11 mouse cellular contexts compared by ENCODE assay signal in genomic region chr3:30546366-30546765, GRCm38 (mm10). TPM values are rescaled to one million over a fixed set of nuclear protein-coding genes. Genes with fewer than 3 reads are reported as not detected.
DNase-seq lines count a peak whose midpoint lies in the region; ATAC-seq and TF ChIP-seq lines count a peak whose summit lies in the region.
"Had no signal": no experiment of that assay in that cellular context is flagged by ENCODE, and none has a peak within 500 bp of the region (broad histone marks: within the 10 kb centered on the region; RNA-seq: fewer than 3 reads in every experiment).

No protein-coding gene starts in this region.

- no peaks in the 10 kb centered on the region for H3K36me3 ChIP-seq in embryonic facial prominence, embryonic 14.5 days (ENCODE audit: control insufficient read depth, insufficient read depth, low read length)
- no peaks in the 10 kb centered on the region for H3K36me3 ChIP-seq in embryonic facial prominence, embryonic 10.5 days (replicated peaks)
- H3K36me3 ChIP-seq in kidney, embryonic 16.5 days (ENCODE audit: insufficient read depth, low read length), result no peaks in the 10 kb centered on the region
- no peaks in the 10 kb centered on the region for H3K36me3 ChIP-seq in heart, postnatal 0 days (replicated peaks; ENCODE audit: control insufficient read depth, insufficient read depth, low read length)
- H3K36me3 ChIP-seq: hindbrain, embryonic 10.5 days had no signal

- WGBS in embryonic facial prominence, embryonic 14.5 days, result 60% methylated on average over 13 of the region's 13 CpGs
- 78% methylated on average over 13 of the region's 13 CpGs for WGBS in embryonic facial prominence, embryonic 10.5 days
- 45% methylated on average over 13 of the region's 13 CpGs for WGBS in kidney, embryonic 16.5 days
- WGBS in heart, postnatal 0 days, result 18% methylated on average over 13 of the region's 13 CpGs

- H3K27ac ChIP-seq in embryonic facial prominence, embryonic 14.5 days (replicated peaks; ENCODE audit: low read depth, low read length), result no peak overlapping the region
- no peak overlapping the region for H3K27ac ChIP-seq in embryonic facial prominence, embryonic 10.5 days (replicated peaks)
- H3K27ac ChIP-seq in kidney, embryonic 16.5 days (ENCODE audit: low read length), result no peak overlapping the region
- peak overlapping the region; percentile 74 for H3K27ac ChIP-seq in heart, postnatal 0 days (ENCODE audit: low read depth)
- H3K27ac ChIP-seq: hindbrain, embryonic 10.5 days; liver, embryonic 14.5 days had no signal

- peaks cover 10% of the 10 kb centered on the region for H3K4me1 ChIP-seq in embryonic facial prominence, embryonic 14.5 days (ENCODE audit: control insufficient read depth, insufficient read depth, low read length)
- 0 out of 2 replicates have a peak, but pooled peaks cover 11% of the 10 kb centered on the region for H3K4me1 ChIP-seq in embryonic facial prominence, embryonic 10.5 days
- H3K4me1 ChIP-seq in kidney, embryonic 16.5 days (ENCODE audit: insufficient read depth, low read length), result peaks cover 17% of the 10 kb centered on the region
- H3K4me1 ChIP-seq in heart, postnatal 0 days (ENCODE audit: control insufficient read depth, insufficient read depth), result peaks cover 13% of the 10 kb centered on the region

- TF ChIP-seq CTCF in heart, postnatal 0 days (IDR thresholded peaks at IDR 0.05; ENCODE audit: low read depth), result no peak

- no peak for TF ChIP-seq EP300 in heart, postnatal 0 days (IDR thresholded peaks at IDR 0.05; ENCODE audit: low read depth)

- no peak for ATAC-seq in embryonic facial prominence, embryonic 14.5 days (ENCODE audit: low read depth)
- ATAC-seq in kidney, embryonic 16.5 days (ENCODE audit: low FRiP score, low TSS enrichment), result no peak
- ATAC-seq in heart, postnatal 0 days (ENCODE audit: insufficient read depth, low read depth), result peak; percentile 15

- H3K4me3 ChIP-seq in embryonic facial prominence, embryonic 14.5 days (ENCODE audit: low read depth, low read length), result no peak overlapping the region
- no peak overlapping the region for H3K4me3 ChIP-seq in embryonic facial prominence, embryonic 10.5 days
- H3K4me3 ChIP-seq in kidney, embryonic 16.5 days (ENCODE audit: low read length), result no peak overlapping the region
- peak overlapping the region; percentile 29 for H3K4me3 ChIP-seq in heart, postnatal 0 days (ENCODE audit: low read depth, low read length)
- H3K4me3 ChIP-seq: hindbrain, embryonic 10.5 days had no signal

- no peaks in the 10 kb centered on the region for H3K27me3 ChIP-seq in embryonic facial prominence, embryonic 14.5 days (replicated peaks; ENCODE audit: control insufficient read depth, insufficient read depth, low read length)
- H3K27me3 ChIP-seq in embryonic facial prominence, embryonic 10.5 days (replicated peaks; ENCODE audit: low read depth, poor library complexity, severe bottlenecking), result no peaks in the 10 kb centered on the region
- H3K27me3 ChIP-seq in kidney, embryonic 16.5 days (ENCODE audit: insufficient read depth, low read length), result no peaks in the 10 kb centered on the region
- H3K27me3 ChIP-seq in heart, postnatal 0 days (ENCODE audit: control insufficient read depth, insufficient read depth, low read length), result no peaks in the 10 kb centered on the region

- DNase-seq in embryonic facial prominence, embryonic 14.5 days (ENCODE audit: low spot score), result no peak
- no peak for DNase-seq in embryonic facial prominence, embryonic 10.5 days (ENCODE audit: low spot score)
- no peak for DNase-seq in kidney, adult 8-10 months
- DNase-seq in heart, postnatal 0 days (ENCODE audit: low spot score), result no peak
- peak; percentile 38 for DNase-seq in lung, postnatal 10 days
- DNase-seq in B cell, adult 2 months, result no peak
- DNase-seq in thymus, postnatal 36 days, result no peak

- H3K9me3 ChIP-seq in embryonic facial prominence, embryonic 14.5 days (ENCODE audit: control insufficient read depth, low read length), result no peaks in the 10 kb centered on the region
- H3K9me3 ChIP-seq in embryonic facial prominence, embryonic 10.5 days, result no peaks in the 10 kb centered on the region
- no peaks in the 10 kb centered on the region for H3K9me3 ChIP-seq in kidney, embryonic 16.5 days (ENCODE audit: low read length)
- H3K9me3 ChIP-seq in heart, postnatal 0 days (replicated peaks; ENCODE audit: control insufficient read depth, low read length), result no peaks in the 10 kb centered on the region
- H3K9me3 ChIP-seq: hindbrain, embryonic 10.5 days had no signal

- H3K9ac ChIP-seq in embryonic facial prominence, embryonic 14.5 days (ENCODE audit: low read depth, low read length), result no peak overlapping the region
- H3K9ac ChIP-seq in kidney, embryonic 16.5 days (replicated peaks; ENCODE audit: low read length), result no peak overlapping the region
- H3K9ac ChIP-seq in heart, postnatal 0 days (replicated peaks; ENCODE audit: low read depth, low read length), result no peak overlapping the region
- H3K9ac ChIP-seq: liver, embryonic 14.5 days had no signal

- peak overlapping the region; percentile 25; the same call in 1 of the 2 replicates for H3K4me2 ChIP-seq in embryonic facial prominence, embryonic 14.5 days (ENCODE audit: low read depth, low read length)
- H3K4me2 ChIP-seq in kidney, embryonic 16.5 days (replicated peaks; ENCODE audit: low read depth, low read length), result peak overlapping the region; percentile 41; the same call in 1 of the 2 replicates
- peak overlapping the region; percentile 62 for H3K4me2 ChIP-seq in heart, postnatal 0 days (ENCODE audit: low read depth, low read length)

RNA-seq across cellular contexts. Expression of gene Mecom, which starts 1.4 kb away (rescaled TPM):
- 13.0 and 18.9 TPM in 2 replicates for polyA plus RNA-seq in embryonic facial prominence, embryonic 14.5 days (2014; fragmentation: Nextera tagmentation; extraction: Ambion mirVana)
- polyA plus RNA-seq in embryonic facial prominence, embryonic 10.5 days (2016; fragmentation: Nextera tagmentation; extraction: Ambion mirVana), result 52.0 and 53.0 TPM in 2 replicates
- polyA plus RNA-seq in kidney, embryonic 16.5 days (2015; fragmentation: Nextera tagmentation; extraction: Ambion mirVana), result 78.3 and 80.4 TPM in 2 replicates
- 18.9 and 29.6 TPM in 2 replicates for total RNA-seq in heart, postnatal 0 days (2014; rRNA removed; ENCODE audit: low replicate concordance)
- 8.4 and 8.5 TPM in 2 replicates for polyA plus RNA-seq in heart, postnatal 0 days (2015; fragmentation: Nextera tagmentation; extraction: Ambion mirVana)

RNA-seq across cellular contexts. Expression of gene Actrt3, which starts 53.4 kb away (rescaled TPM):
- polyA plus RNA-seq in embryonic facial prominence, embryonic 14.5 days (2014; fragmentation: Nextera tagmentation; extraction: Ambion mirVana), result 0.13 TPM in 1 of 2 replicates, not detected in the other
- polyA plus RNA-seq in embryonic facial prominence, embryonic 10.5 days (2016; fragmentation: Nextera tagmentation; extraction: Ambion mirVana), result not detected in 2 replicates
- 0.07 TPM in 1 of 2 replicates, not detected in the other for polyA plus RNA-seq in kidney, embryonic 16.5 days (2015; fragmentation: Nextera tagmentation; extraction: Ambion mirVana)
- total RNA-seq in heart, postnatal 0 days (2014; rRNA removed; ENCODE audit: low replicate concordance), result not detected in 2 replicates
- polyA plus RNA-seq in heart, postnatal 0 days (2015; fragmentation: Nextera tagmentation; extraction: Ambion mirVana), result not detected in 2 replicates
- polyA plus RNA-seq: liver, embryonic 14.5 days; spleen, adult 2 months had no signal

RNA-seq across cellular contexts. Expression of gene Mynn, which starts 55.5 kb away (rescaled TPM):
- 29.9 and 33.6 TPM in 2 replicates for polyA plus RNA-seq in embryonic facial prominence, embryonic 14.5 days (2014; fragmentation: Nextera tagmentation; extraction: Ambion mirVana)
- 30.0 and 32.1 TPM in 2 replicates for polyA plus RNA-seq in embryonic facial prominence, embryonic 10.5 days (2016; fragmentation: Nextera tagmentation; extraction: Ambion mirVana)
- 41.9 and 42.6 TPM in 2 replicates for polyA plus RNA-seq in kidney, embryonic 16.5 days (2015; fragmentation: Nextera tagmentation; extraction: Ambion mirVana)
- total RNA-seq in heart, postnatal 0 days (2014; rRNA removed; ENCODE audit: low replicate concordance), result 14.9 and 18.3 TPM in 2 replicates
- 15.1 and 17.2 TPM in 2 replicates for polyA plus RNA-seq in heart, postnatal 0 days (2015; fragmentation: Nextera tagmentation; extraction: Ambion mirVana)
